8 mouse cellular contexts compared by ENCODE assay signal in genomic region chr10:128546361-128546760, GRCm38 (mm10). TPM values are rescaled to one million over a fixed set of nuclear protein-coding genes. Genes with fewer than 3 reads are reported as not detected.
DNase-seq lines count a peak whose midpoint lies in the region; ATAC-seq and TF ChIP-seq lines count a peak whose summit lies in the region.

No protein-coding gene starts in this region.

- peak overlapping the region; percentile 93 for H3K4me2 ChIP-seq in heart, embryonic 13.5 days
- peak overlapping the region; percentile 91 for H3K4me2 ChIP-seq in liver, postnatal 0 days (ENCODE audit: low read depth, low read length)
- H3K4me2 ChIP-seq in stomach, embryonic 14.5 days (replicated peaks; ENCODE audit: low read depth, low read length), result peak overlapping the region; percentile 69

- H3K4me3 ChIP-seq in lung, adult 2 months (replicated peaks; ENCODE audit: extremely low read depth, low read depth, low read length), result peak overlapping the region; percentile 36
- peak overlapping the region; percentile 83 for H3K4me3 ChIP-seq in heart, embryonic 13.5 days
- peak overlapping the region; percentile 90 for H3K4me3 ChIP-seq in liver, postnatal 0 days (ENCODE audit: low read depth, low read length)
- peak overlapping the region; percentile 73 for H3K4me3 ChIP-seq in stomach, embryonic 14.5 days (ENCODE audit: low read depth, low read length)

- WGBS in lung, adult 2 months, result 5% methylated on average over 4 of the region's 4 CpGs
- 7% methylated on average over 4 of the region's 4 CpGs for WGBS in heart, embryonic 13.5 days
- WGBS in liver, postnatal 0 days (ENCODE audit: insufficient replicate concordance), result 5% methylated on average over 4 of the region's 4 CpGs
- WGBS in stomach, embryonic 14.5 days, result 12% methylated on average over 4 of the region's 4 CpGs

- no peaks in the 10 kb centered on the region for H3K27me3 ChIP-seq in heart, embryonic 13.5 days (replicated peaks)
- no peaks in the 10 kb centered on the region for H3K27me3 ChIP-seq in liver, postnatal 0 days (ENCODE audit: insufficient read depth, low read length)
- no peaks in the 10 kb centered on the region for H3K27me3 ChIP-seq in stomach, embryonic 14.5 days (ENCODE audit: control insufficient read depth, insufficient read depth, low read length)

- no peak for TF ChIP-seq CTCF in lung, adult 2 months (IDR thresholded peaks at IDR 0.05; ENCODE audit: insufficient read depth, low read length)
- TF ChIP-seq CTCF in liver, postnatal 0 days (IDR thresholded peaks at IDR 0.05; ENCODE audit: low read depth), result peak; percentile 88

- peaks cover 43% of the 10 kb centered on the region for H3K36me3 ChIP-seq in heart, embryonic 13.5 days
- peaks cover 24% of the 10 kb centered on the region for H3K36me3 ChIP-seq in liver, postnatal 0 days (replicated peaks; ENCODE audit: insufficient read depth, low read length)
- H3K36me3 ChIP-seq in stomach, embryonic 14.5 days (ENCODE audit: control insufficient read depth, insufficient read depth, low read length), result peaks cover 35% of the 10 kb centered on the region

- no peak for DNase-seq in lung, adult 2 months
- no peak for DNase-seq in lung, postnatal 4 days
- peak; percentile 66 for DNase-seq in c-Kit-negative CD71-positive TER-119-positive erythroid progenitor cells, embryonic 14.5 days (ENCODE audit: low read depth, low spot score)
- DNase-seq in liver, postnatal 0 days, result no peak
- DNase-seq in urinary bladder, postnatal 36 days (ENCODE audit: low spot score in 2 of 2), result no peak
- no peak for DNase-seq in adrenal gland, adult 2 months

- H3K9me3 ChIP-seq in heart, embryonic 13.5 days, result no peaks in the 10 kb centered on the region
- no peaks in the 10 kb centered on the region for H3K9me3 ChIP-seq in liver, postnatal 0 days (ENCODE audit: low read length)
- H3K9me3 ChIP-seq in stomach, embryonic 14.5 days (ENCODE audit: control insufficient read depth, low read depth, low read length), result no peaks in the 10 kb centered on the region

- TF ChIP-seq EP300 in liver, postnatal 0 days (IDR thresholded peaks at IDR 0.05; ENCODE audit: low read depth), result peak; percentile 17; the same call in 1 of the 2 replicates

- ATAC-seq in heart, embryonic 13.5 days (ENCODE audit: extremely low read depth, insufficient number of reproducible peaks, low FRiP score, low TSS enrichment), result no peak
- no peak for ATAC-seq in liver, postnatal 0 days
- no peak for ATAC-seq in stomach, embryonic 14.5 days (ENCODE audit: insufficient number of reproducible peaks, insufficient read depth, low FRiP score, low read depth)

- H3K27ac ChIP-seq in heart, embryonic 13.5 days (replicated peaks), result peak overlapping the region; percentile 96
- H3K27ac ChIP-seq in liver, postnatal 0 days (ENCODE audit: low read depth), result peak overlapping the region; percentile 92
- no peak overlapping the region for H3K27ac ChIP-seq in stomach, embryonic 14.5 days (ENCODE audit: low read length)

- peak overlapping the region; percentile 99 for H3K9ac ChIP-seq in heart, embryonic 13.5 days
- H3K9ac ChIP-seq in liver, postnatal 0 days (replicated peaks), result peak overlapping the region; percentile 83
- no peak overlapping the region; the same call in 1 of the 2 replicates for H3K9ac ChIP-seq in stomach, embryonic 14.5 days (replicated peaks; ENCODE audit: low read depth, low read length)

- peaks cover 2% of the 10 kb centered on the region for H3K4me1 ChIP-seq in lung, adult 2 months (ENCODE audit: control insufficient read depth, insufficient read depth, low read length)
- peaks cover 31% of the 10 kb centered on the region for H3K4me1 ChIP-seq in heart, embryonic 13.5 days
- H3K4me1 ChIP-seq in liver, postnatal 0 days (ENCODE audit: insufficient read depth), result peaks cover 9% of the 10 kb centered on the region
- 0 out of 2 replicates have a peak, but pooled peaks cover 3% of the 10 kb centered on the region for H3K4me1 ChIP-seq in stomach, embryonic 14.5 days (ENCODE audit: control insufficient read depth, insufficient read depth, low read length)

- no peak for TF ChIP-seq POLR2A in lung, adult 2 months (IDR thresholded peaks at IDR 0.05; ENCODE audit: borderline replicate concordance, extremely low read depth, low read depth, low read length)

RNA-seq across cellular contexts. Expression of gene Zc3h10, which starts 1.2 kb away (rescaled TPM):
- polyA plus RNA-seq in lung, adult 2 months (2012; rRNA removed), result 13.2 and 15.1 TPM in 2 replicates
- 7.6 and 9.4 TPM in 2 replicates for polyA plus RNA-seq in heart, embryonic 13.5 days (2015; fragmentation: Nextera tagmentation; extraction: Ambion mirVana)
- 5.0 and 5.4 TPM in 2 replicates for polyA plus RNA-seq in liver, postnatal 0 days (2015; fragmentation: Nextera tagmentation; extraction: Ambion mirVana)
- 8.8 and 10.7 TPM in 2 replicates for polyA plus RNA-seq in stomach, embryonic 14.5 days (2014; fragmentation: Nextera tagmentation; extraction: Ambion mirVana)
- total RNA-seq in adrenal gland, adult 2 months (2021), result 10 to 100 TPM; 11.7 to 12.3 TPM
- polyA plus RNA-seq in adrenal gland, adult 2 months (2012; rRNA removed), result 16.0 and 16.3 TPM in 2 replicates

RNA-seq across cellular contexts. Expression of gene Rpl41, which starts 2.7 kb away (rescaled TPM):
- 1,224 and 1,373 TPM in 2 replicates for polyA plus RNA-seq in lung, adult 2 months (2012; rRNA removed)
- polyA plus RNA-seq in heart, embryonic 13.5 days (2015; fragmentation: Nextera tagmentation; extraction: Ambion mirVana), result 2,656 and 2,881 TPM in 2 replicates
- polyA plus RNA-seq in liver, postnatal 0 days (2015; fragmentation: Nextera tagmentation; extraction: Ambion mirVana), result 2,058 and 2,065 TPM in 2 replicates
- 4,724 and 5,059 TPM in 2 replicates for polyA plus RNA-seq in stomach, embryonic 14.5 days (2014; fragmentation: Nextera tagmentation; extraction: Ambion mirVana)
- 1,000 to 10,000 TPM; 3,028 to 3,144 TPM for total RNA-seq in adrenal gland, adult 2 months (2021)
- polyA plus RNA-seq in adrenal gland, adult 2 months (2012; rRNA removed), result 1,154 and 1,178 TPM in 2 replicates

RNA-seq across cellular contexts. Expression of gene Pa2g4, which starts 19.4 kb away (rescaled TPM):
- polyA plus RNA-seq in lung, adult 2 months (2012; rRNA removed), result 13.7 and 23.9 TPM in 2 replicates
- 125 and 136 TPM in 2 replicates for polyA plus RNA-seq in heart, embryonic 13.5 days (2015; fragmentation: Nextera tagmentation; extraction: Ambion mirVana)
- 81.9 and 85.1 TPM in 2 replicates for polyA plus RNA-seq in liver, postnatal 0 days (2015; fragmentation: Nextera tagmentation; extraction: Ambion mirVana)
- 210 and 218 TPM in 2 replicates for polyA plus RNA-seq in stomach, embryonic 14.5 days (2014; fragmentation: Nextera tagmentation; extraction: Ambion mirVana)
- total RNA-seq in adrenal gland, adult 2 months (2021), result 10 to 100 TPM; 79.7 to 88.2 TPM
- 6.4 and 8.6 TPM in 2 replicates for polyA plus RNA-seq in adrenal gland, adult 2 months (2012; rRNA removed)

RNA-seq across cellular contexts. Expression of gene Esyt1, which starts 20.7 kb away (rescaled TPM):
- polyA plus RNA-seq in lung, adult 2 months (2012; rRNA removed), result 94.9 and 97.2 TPM in 2 replicates
- polyA plus RNA-seq in heart, embryonic 13.5 days (2015; fragmentation: Nextera tagmentation; extraction: Ambion mirVana), result 17.2 and 17.3 TPM in 2 replicates
- 6.6 and 7.6 TPM in 2 replicates for polyA plus RNA-seq in liver, postnatal 0 days (2015; fragmentation: Nextera tagmentation; extraction: Ambion mirVana)
- polyA plus RNA-seq in stomach, embryonic 14.5 days (2014; fragmentation: Nextera tagmentation; extraction: Ambion mirVana), result 25.8 and 28.9 TPM in 2 replicates
- 10 to 100 TPM; 26.1 to 32.6 TPM for total RNA-seq in adrenal gland, adult 2 months (2021)
- 52.8 and 59.6 TPM in 2 replicates for polyA plus RNA-seq in adrenal gland, adult 2 months (2012; rRNA removed)

RNA-seq across cellular contexts. Expression of gene Erbb3, which starts 43.1 kb away (rescaled TPM):
- polyA plus RNA-seq in lung, adult 2 months (2012; rRNA removed), result 20.0 and 24.9 TPM in 2 replicates
- 3.7 and 4.1 TPM in 2 replicates for polyA plus RNA-seq in heart, embryonic 13.5 days (2015; fragmentation: Nextera tagmentation; extraction: Ambion mirVana)
- 7.3 and 7.8 TPM in 2 replicates for polyA plus RNA-seq in liver, postnatal 0 days (2015; fragmentation: Nextera tagmentation; extraction: Ambion mirVana)
- 27.1 TPM in 2 replicates for polyA plus RNA-seq in stomach, embryonic 14.5 days (2014; fragmentation: Nextera tagmentation; extraction: Ambion mirVana)
- 1 to 10 TPM; 2.3 to 3.8 TPM for total RNA-seq in adrenal gland, adult 2 months (2021)
- 1.1 and 1.3 TPM in 2 replicates for polyA plus RNA-seq in adrenal gland, adult 2 months (2012; rRNA removed)

Comparison
In these comparisons a context has a peak if more than half of its experiments do, and no peak if none do; other contexts are left out.
1. H3K4me3 ChIP-seq: peak in every context shown above with its lines; median percentile 90 in liver, postnatal 0 days; 83 in heart, embryonic 13.5 days; 73 in stomach, embryonic 14.5 days; 36 in lung, adult 2 months.